7 mouse cellular contexts compared by ENCODE assay signal in the genomic region with DNA sequence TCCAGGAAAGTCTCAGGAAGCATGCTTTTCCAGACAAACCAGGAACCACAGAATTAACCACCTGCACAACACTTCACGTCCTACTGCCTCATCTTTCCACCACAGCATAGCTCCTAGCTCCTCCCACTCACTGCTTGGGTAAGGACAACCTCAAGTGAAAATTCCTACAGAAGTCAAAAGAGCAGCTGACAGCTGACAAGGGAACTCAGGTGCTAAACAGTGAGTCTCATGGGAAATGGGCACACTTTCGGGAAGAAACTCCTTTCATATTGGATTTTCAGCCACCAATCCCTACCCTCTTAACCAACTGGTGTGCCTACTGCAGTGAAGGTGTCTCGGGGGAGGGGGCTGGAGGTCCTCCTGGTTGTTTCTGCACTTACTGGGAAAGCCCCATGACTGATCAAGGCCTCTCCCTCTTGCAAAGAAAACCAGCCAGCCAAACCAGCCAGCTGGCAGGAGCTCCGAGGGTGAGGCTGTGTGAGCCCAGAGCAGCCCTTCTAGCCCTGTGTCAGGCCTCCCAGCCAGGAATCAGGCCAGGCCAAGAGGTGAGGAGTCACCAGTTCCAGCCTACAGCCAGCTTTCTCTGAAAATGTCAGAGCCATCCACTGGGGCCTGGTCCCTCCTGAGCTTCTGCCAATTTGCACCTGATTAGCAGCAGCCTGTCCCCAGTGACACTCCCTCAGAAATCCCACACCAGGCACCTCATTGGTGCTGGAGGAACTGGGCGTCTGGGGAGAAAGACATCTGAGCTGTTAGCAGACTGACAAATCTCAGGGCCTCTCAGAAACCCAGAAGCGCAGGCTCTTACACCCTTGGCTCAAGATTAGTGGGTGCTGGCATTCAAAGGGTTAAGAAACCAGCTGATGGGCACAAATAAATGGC. TPM values are rescaled to one million over a fixed set of nuclear protein-coding genes. Genes with fewer than 3 reads are reported as not detected.
DNase-seq lines count a peak whose midpoint lies in the region; TF ChIP-seq lines count a peak whose summit lies in the region.

No protein-coding gene starts in this region.

- no peaks in the 10 kb centered on the region for H3K79me2 ChIP-seq in myocyte (ENCODE audit: control insufficient read depth, insufficient read depth)

- H3ac ChIP-seq in myocyte (ENCODE audit: control insufficient read depth, insufficient read length): no peak overlapping the region

- no peak for TF ChIP-seq CTCF in brain, embryonic 14.5 days (IDR thresholded peaks at IDR 0.05; ENCODE audit: borderline replicate concordance, extremely low read depth, insufficient read depth, insufficient read length)

- H3K4me2 ChIP-seq in myocyte (ENCODE audit: low read depth): peak overlapping the region; percentile 43

- intact Hi-C loops in gastrocnemius, postnatal 14 days (cut with DNase I; ENCODE audit: low total_unique reads): no loop called here

- H3K36me3 ChIP-seq in myocyte (ENCODE audit: control insufficient read depth, insufficient read depth): no peaks in the 10 kb centered on the region

- H3K4me3 ChIP-seq in myocyte: no peak overlapping the region

- no peak for TF ChIP-seq POLR2A in brain, embryonic 14.5 days (IDR thresholded peaks at IDR 0.05; ENCODE audit: borderline replicate concordance, extremely low read depth, insufficient read depth, insufficient read length, poor library complexity, severe bottlenecking)
- TF ChIP-seq POLR2A in myocyte (IDR thresholded peaks at IDR 0.05; ENCODE audit: insufficient read length, low read depth): no peak

- no peaks in the 10 kb centered on the region for H3K27me3 ChIP-seq in myocyte (ENCODE audit: control insufficient read depth, insufficient read depth, insufficient read length)

- DNase-seq in lung, postnatal 36 days: peak; percentile 13
- no peak for DNase-seq in lung, postnatal 25 days (ENCODE audit: low spot score)
- peak; percentile 38 for DNase-seq in brain, embryonic 14.5 days (ENCODE audit: low read depth)
- peak; percentile 78 for DNase-seq in gastrocnemius, postnatal 14 days
- no peak for DNase-seq in layer of hippocampus, adult 9-10 months (ENCODE audit: low spot score)
- DNase-seq in T-cell, adult 2 months (ENCODE audit: low spot score): no peak

TF ChIP-seq in myocyte, 11 proteins besides CTCF, POLR2A, EP300 and RAD21:
- TF ChIP-seq MYOD1 (IDR thresholded peaks at IDR 0.05; ENCODE audit: control insufficient read depth in 1 of 3, insufficient read length in 2 of 3, low read depth in 2 of 3) (peak in 2 of 3 experiments; percentile 51 to 74), MYOG (IDR thresholded peaks at IDR 0.05; ENCODE audit: control insufficient read depth in 1 of 3, insufficient read depth in 1 of 3, insufficient read length in 2 of 3, low read depth in 2 of 3) (no peak)

RNA-seq across cellular contexts. Expression of a gene that starts 22.9 kb away (rescaled TPM):
- polyA plus RNA-seq in brain, embryonic 14.5 days (2012; rRNA removed): 4.5 and 6.5 TPM in 2 replicates
- total RNA-seq in gastrocnemius, postnatal 14 days (2021): under 1 TPM; 0.41 to 0.55 TPM
- polyA plus RNA-seq in myocyte (2012; fragmentation: generic; extraction: Trizol): 0.02 TPM

Comparison
In these comparisons a context has a peak if more than half of its experiments do, and no peak if none do; other contexts are left out.
1. DNase-seq: peak in lung, postnatal 36 days (single experiment), brain, embryonic 14.5 days (single experiment) and gastrocnemius, postnatal 14 days (single experiment); none in lung, postnatal 25 days (single experiment), layer of hippocampus, adult 9-10 months (single experiment) and T-cell, adult 2 months (single experiment).